Mouse (Mus musculus): ENCODE measurements around the gene Zfp747.
A peak's percentile ranks its signal among the peaks of the same experiment; 100 is the strongest.

The Zfp747 gene

DNA sequence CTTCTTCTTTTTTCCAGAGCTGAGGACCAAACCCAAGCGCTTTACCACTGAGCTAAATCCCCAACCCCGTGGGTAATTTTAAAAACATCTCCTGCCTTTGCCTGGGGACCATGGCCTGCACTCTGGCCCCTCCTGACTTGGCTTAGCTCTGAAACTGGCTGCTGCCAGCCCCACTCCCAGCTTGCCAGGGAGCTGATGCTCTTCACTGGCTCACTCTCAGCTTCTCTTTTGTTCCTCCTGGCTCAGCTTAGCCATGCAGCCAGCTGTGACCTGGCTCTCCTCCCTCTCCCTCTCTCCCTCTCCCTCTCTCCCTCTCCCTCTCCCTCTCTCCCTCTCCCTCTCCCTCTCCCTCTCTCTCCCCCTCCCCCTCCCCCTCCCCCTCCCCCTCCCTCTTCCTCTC is 49.2 kb downstream of the Zfp747 start:
- DNase-seq (ENCODE audit: low spot score): peak; percentile 44

DNA sequence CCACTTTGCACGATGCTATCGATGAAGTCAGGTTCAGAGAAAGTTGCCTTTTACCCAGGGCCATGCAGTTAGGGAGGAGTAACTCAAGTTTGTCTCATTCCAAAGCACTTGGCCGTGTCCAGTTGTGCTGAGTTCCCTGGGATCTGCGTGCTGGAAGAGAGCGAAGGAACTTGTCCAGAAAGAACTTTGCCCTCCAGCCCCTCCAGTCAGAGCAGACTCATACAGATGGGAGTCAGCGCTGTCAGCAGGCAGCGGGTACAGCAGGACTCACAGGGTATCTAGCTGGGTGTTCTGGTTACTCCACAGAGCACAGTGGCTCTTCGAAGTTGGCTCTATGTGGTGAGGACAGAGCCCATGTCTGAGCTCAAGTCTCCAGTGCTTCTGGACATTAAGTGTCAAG is 50.3 kb downstream of the Zfp747 start:
- DNase-seq (ENCODE audit: low spot score): no peak

DNA sequence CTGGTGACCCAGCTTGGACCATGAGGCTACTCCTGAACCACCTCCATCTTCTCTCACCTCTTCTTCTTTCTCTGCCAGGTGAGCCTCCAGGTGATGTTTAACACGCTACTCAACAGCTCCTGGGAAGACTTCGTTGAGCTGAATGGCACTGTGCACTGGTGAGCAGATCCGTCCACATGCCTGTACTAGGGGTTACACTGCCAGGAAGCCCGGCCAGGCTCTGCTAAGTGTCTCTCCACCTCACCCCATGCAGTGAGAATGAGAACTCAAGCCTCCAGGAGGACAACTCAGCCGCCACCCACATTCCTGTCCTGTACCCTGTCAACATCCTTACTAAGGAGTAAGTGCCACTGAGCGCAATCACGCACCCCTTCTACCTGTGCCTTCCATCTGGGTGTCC is 50.9 kb downstream of the Zfp747 start:
- no peak for DNase-seq (ENCODE audit: low spot score)

All from layer of hippocampus, adult 11-12 months (tissue).